In the genomic region with DNA sequence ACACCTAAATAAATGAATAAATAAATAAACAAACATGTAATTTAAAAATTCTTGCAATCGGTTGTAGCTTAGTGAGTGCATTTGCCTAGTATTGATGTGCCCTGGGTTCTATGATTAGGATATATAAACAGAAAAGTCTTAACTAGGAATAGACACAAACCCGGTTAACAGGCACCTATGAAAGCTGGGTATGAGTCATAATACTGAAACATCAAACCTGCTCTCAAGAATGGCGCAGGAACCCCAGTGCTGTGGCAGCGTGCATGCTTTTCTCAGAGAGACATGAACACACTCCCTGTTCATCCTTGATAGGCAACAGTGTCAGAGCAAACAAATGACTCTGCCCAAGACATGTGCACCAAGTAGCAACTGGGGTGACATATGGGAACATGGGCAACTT, we compare ENCODE assay signal across 27 mouse cellular contexts. TPM values are rescaled to one million over a fixed set of nuclear protein-coding genes. Genes with fewer than 3 reads are reported as not detected.
"Had no signal": no experiment of that assay in that cellular context is flagged by ENCODE, and none has a peak within 500 bp of the region (broad histone marks: within the 10 kb centered on the region; RNA-seq: fewer than 3 reads in every experiment).

No protein-coding gene starts in this region.

- H3K27ac ChIP-seq: embryonic facial prominence, embryonic 10.5 days; embryonic facial prominence, embryonic 12.5 days; embryonic facial prominence, embryonic 13.5 days; embryonic facial prominence, embryonic 15.5 days; forebrain, embryonic 10.5 days; forebrain, embryonic 12.5 days; forebrain, embryonic 13.5 days; forebrain, embryonic 15.5 days; gastrocnemius, adult 2 months; heart, adult 2 months had no signal

- H3K4me1 ChIP-seq: embryonic facial prominence, embryonic 10.5 days; embryonic facial prominence, embryonic 12.5 days; embryonic facial prominence, embryonic 13.5 days; embryonic facial prominence, embryonic 15.5 days; forebrain, embryonic 10.5 days; forebrain, embryonic 12.5 days; forebrain, embryonic 13.5 days; forebrain, embryonic 15.5 days had no signal

- H3K9me3 ChIP-seq: embryonic facial prominence, embryonic 10.5 days; embryonic facial prominence, embryonic 12.5 days; embryonic facial prominence, embryonic 13.5 days; embryonic facial prominence, embryonic 15.5 days; forebrain, embryonic 10.5 days; forebrain, embryonic 12.5 days; forebrain, embryonic 13.5 days; forebrain, embryonic 15.5 days had no signal

- H3K4me3 ChIP-seq: embryonic facial prominence, embryonic 10.5 days; embryonic facial prominence, embryonic 12.5 days; embryonic facial prominence, embryonic 13.5 days; embryonic facial prominence, embryonic 15.5 days; erythroblast, embryonic 14.5 days; forebrain, embryonic 10.5 days; forebrain, embryonic 12.5 days; forebrain, embryonic 13.5 days; forebrain, embryonic 15.5 days; gastrocnemius, adult 2 months; heart, adult 2 months had no signal

- H3K36me3 ChIP-seq: embryonic facial prominence, embryonic 10.5 days; embryonic facial prominence, embryonic 12.5 days; embryonic facial prominence, embryonic 13.5 days; embryonic facial prominence, embryonic 15.5 days; forebrain, embryonic 10.5 days; forebrain, embryonic 12.5 days; forebrain, embryonic 15.5 days had no signal

- H3K4me2 ChIP-seq: embryonic facial prominence, embryonic 12.5 days; embryonic facial prominence, embryonic 13.5 days; embryonic facial prominence, embryonic 15.5 days; forebrain, embryonic 12.5 days; forebrain, embryonic 13.5 days; forebrain, embryonic 15.5 days had no signal

- H3K9ac ChIP-seq: embryonic facial prominence, embryonic 12.5 days; embryonic facial prominence, embryonic 13.5 days; embryonic facial prominence, embryonic 15.5 days; forebrain, embryonic 12.5 days; forebrain, embryonic 13.5 days; forebrain, embryonic 15.5 days; forebrain, postnatal 0 days had no signal

- DNase-seq: cerebellum, adult 9-10 months; cerebellum, adult 9-11 months; cerebellum, postnatal 10 days; cerebellum, postnatal 14 days; cerebellum, postnatal 25 days; cerebellum, postnatal 36 days; embryo, embryonic 11 days; forebrain, postnatal 0 days; gastrocnemius, adult 2 months; gastrocnemius, postnatal 10 days; gastrocnemius, postnatal 14 days; gastrocnemius, postnatal 25 days; gastrocnemius, postnatal 36 days; heart, adult 18-20 months; heart, adult 2 months had no signal

- H3K27me3 ChIP-seq: embryonic facial prominence, embryonic 12.5 days; embryonic facial prominence, embryonic 13.5 days; embryonic facial prominence, embryonic 15.5 days; forebrain, embryonic 12.5 days; forebrain, embryonic 13.5 days; forebrain, embryonic 15.5 days had no signal

RNA-seq across cellular contexts. Expression of gene Spns3, which starts 47.5 kb away (rescaled TPM):
- total RNA-seq: forebrain, postnatal 0 days; heart, adult 18-20 months; heart, adult 2 months had no signal
- polyA plus RNA-seq: embryonic facial prominence, embryonic 11.5 days; embryonic facial prominence, embryonic 12.5 days; forebrain, embryonic 11.5 days; forebrain, embryonic 12.5 days; forebrain, embryonic 13.5 days; forebrain, embryonic 16.5 days had no signal
